Mouse (Mus musculus) myocyte (in vitro differentiated cells): ENCODE data around the gene Rnf157.

Experiments
- MAX ChIP-seq: IDR thresholded peaks from one replicate; pipeline ENCODE4 v1.6.1; 2011; ENCODE audit warnings: low read depth, mild to moderate bottlenecking, control low read depth
- MYOD1 ChIP-seq, 3 experiments: IDR thresholded peaks; one replicate each; pipeline ENCODE4 v1.6.1; 2011; ENCODE audit warnings: control low read depth in 2 of 3, low read depth in 2 of 3, mild to moderate bottlenecking in 2 of 3, moderate library complexity in 1 of 3; ENCODE audit not compliant: insufficient read length in 2 of 3, control insufficient read depth in 1 of 3
- MYOG ChIP-seq, 3 experiments: IDR thresholded peaks; one replicate each; pipeline ENCODE4 v1.6.1; 2011; ENCODE audit warnings: control low read depth in 2 of 3, low read depth in 2 of 3, mild to moderate bottlenecking in 2 of 3; ENCODE audit not compliant: insufficient read length in 2 of 3, control insufficient read depth in 1 of 3, insufficient read depth in 1 of 3
- POLR2A ChIP-seq: IDR thresholded peaks from one replicate; pipeline ENCODE4 v1.6.1; 2011; ENCODE audit warnings: low read depth, mild to moderate bottlenecking, control low read depth, moderate library complexity; ENCODE audit not compliant: insufficient read length
- POLR2AphosphoS2 ChIP-seq: IDR thresholded peaks from one replicate; pipeline ENCODE4 v1.6.1; 2011; ENCODE audit warnings: low read depth, control low read depth; ENCODE audit not compliant: insufficient read length
- REST ChIP-seq: IDR thresholded peaks from one replicate; pipeline ENCODE4 v1.6.1; 2011; ENCODE audit warnings: mild to moderate bottlenecking, control low read depth, moderate library complexity; ENCODE audit not compliant: insufficient read depth, insufficient read length
- SRF ChIP-seq: IDR thresholded peaks from one replicate; pipeline ENCODE4 v1.6.1; 2011; ENCODE audit warnings: low read depth; ENCODE audit not compliant: control insufficient read depth, insufficient read length
- TCF12 ChIP-seq: IDR thresholded peaks from one replicate; pipeline ENCODE4 v1.6.1; 2011; ENCODE audit warnings: mild to moderate bottlenecking, control low read depth; ENCODE audit not compliant: poor library complexity, insufficient read depth, severe bottlenecking
- USF1 ChIP-seq: IDR thresholded peaks from one replicate; pipeline ENCODE4 v1.6.1; 2011; ENCODE audit warnings: low read depth, mild to moderate bottlenecking, control low read depth, moderate library complexity

DNA sequence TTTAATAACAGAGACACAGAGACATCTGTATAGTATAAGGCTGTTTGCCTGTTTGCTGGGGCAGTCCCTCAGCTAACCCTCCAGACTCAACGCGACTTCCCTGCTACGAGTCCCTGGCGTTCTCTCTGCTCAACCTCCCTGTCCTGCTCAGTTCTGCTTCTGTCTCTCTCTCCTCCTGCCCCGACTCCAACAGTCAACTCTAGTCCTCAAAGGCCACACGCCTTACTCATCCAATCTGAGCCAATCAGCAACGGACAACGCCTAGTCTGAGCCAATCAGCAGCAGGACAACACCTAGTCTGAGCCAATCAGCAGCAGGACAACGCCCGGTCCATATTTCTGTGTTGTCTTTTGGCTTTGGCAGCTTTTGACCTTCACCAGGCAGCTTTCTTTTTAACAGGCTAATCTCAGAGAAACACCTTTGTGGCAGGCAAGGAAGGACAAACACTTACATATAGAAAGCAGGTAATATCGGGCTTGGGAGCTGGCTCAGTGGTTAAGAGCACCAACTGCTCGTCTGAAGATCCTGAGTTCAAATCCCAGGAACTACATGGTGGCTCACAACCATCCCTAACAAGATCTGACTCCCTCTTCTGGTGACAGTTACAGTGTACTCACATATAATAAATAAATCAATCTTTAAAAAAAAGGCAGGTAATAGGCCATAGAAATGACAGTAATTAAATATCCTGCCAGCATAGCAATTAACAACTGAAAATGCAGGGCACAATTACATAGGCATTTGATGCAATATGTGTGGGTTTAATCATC, 104.9 kb downstream of the Rnf157 start:
- no peak for TF ChIP-seq POLR2A
- TF ChIP-seq USF1 = no peak
- TF ChIP-seq POLR2AphosphoS2 = no peak
- no peak for TF ChIP-seq TCF12
- TF ChIP-seq MYOG (IDR thresholded peaks at IDR 0.05; ENCODE audit: control insufficient read depth in 1 of 3, insufficient read depth in 1 of 3, insufficient read length in 2 of 3, low read depth in 2 of 3) = no peak
- no peak for TF ChIP-seq MAX
- TF ChIP-seq SRF = no peak
- no peak for TF ChIP-seq MYOD1 (IDR thresholded peaks at IDR 0.05; ENCODE audit: control insufficient read depth in 1 of 3, insufficient read length in 2 of 3, low read depth in 2 of 3)
- TF ChIP-seq REST = no peak
